In the genomic region with DNA sequence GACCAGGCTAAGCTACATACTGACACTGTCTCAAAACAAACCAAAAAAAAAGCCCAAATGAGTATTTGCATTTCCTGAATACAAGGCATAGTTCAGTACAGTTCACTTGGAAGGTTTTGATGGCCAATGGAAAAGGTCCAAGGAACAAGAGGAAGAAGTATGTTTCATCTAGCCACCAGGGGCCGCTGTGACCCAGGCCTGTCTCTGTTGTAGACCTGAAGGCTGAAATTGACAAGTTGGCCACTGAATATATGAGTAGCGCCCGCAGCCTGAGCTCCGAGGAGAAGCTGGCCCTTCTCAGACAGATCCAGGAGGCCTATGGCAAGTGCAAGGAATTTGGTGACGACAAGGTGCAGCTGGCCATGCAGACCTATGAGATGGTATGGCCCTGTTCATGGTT, we compare ENCODE assay signal across 9 mouse cellular contexts. TPM values are rescaled to one million over a fixed set of nuclear protein-coding genes. Genes with fewer than 3 reads are reported as not detected.
A peak's percentile ranks its signal among the peaks of the same experiment; 100 is the strongest.
DNase-seq lines count a peak whose midpoint lies in the region; ATAC-seq and TF ChIP-seq lines count a peak whose summit lies in the region.
"Had no signal": no experiment of that assay in that cellular context is flagged by ENCODE, and none has a peak within 500 bp of the region (broad histone marks: within the 10 kb centered on the region; RNA-seq: fewer than 3 reads in every experiment).

No protein-coding gene starts in this region.

- H3K27me3 ChIP-seq in embryonic facial prominence, embryonic 14.5 days (replicated peaks; ENCODE audit: control insufficient read depth, insufficient read depth, low read length), result no peaks in the 10 kb centered on the region
- H3K27me3 ChIP-seq in heart, embryonic 15.5 days, result no peaks in the 10 kb centered on the region
- H3K27me3 ChIP-seq in kidney, postnatal 0 days (ENCODE audit: insufficient read depth, low read length), result no peaks in the 10 kb centered on the region
- no peaks in the 10 kb centered on the region for H3K27me3 ChIP-seq in liver, adult 2 months (ENCODE audit: control insufficient read depth, insufficient read depth, low read length)
- no peaks in the 10 kb centered on the region for H3K27me3 ChIP-seq in stomach, embryonic 14.5 days (ENCODE audit: control insufficient read depth, insufficient read depth, low read length)

- H3K4me1 ChIP-seq in embryonic facial prominence, embryonic 14.5 days (ENCODE audit: control insufficient read depth, insufficient read depth, low read length), result no peaks in the 10 kb centered on the region
- 0 out of 2 replicates have a peak, but pooled peaks cover 3% of the 10 kb centered on the region for H3K4me1 ChIP-seq in heart, embryonic 15.5 days (replicated peaks)
- no peaks in the 10 kb centered on the region for H3K4me1 ChIP-seq in kidney, postnatal 0 days (replicated peaks; ENCODE audit: insufficient read depth, low read length)
- H3K4me1 ChIP-seq in liver, adult 2 months (ENCODE audit: control insufficient read depth, insufficient read depth, low read length), result peaks cover 3% of the 10 kb centered on the region
- H3K4me1 ChIP-seq in stomach, embryonic 14.5 days (ENCODE audit: control insufficient read depth, insufficient read depth, low read length), result no peaks in the 10 kb centered on the region

- peak; percentile 88 for DNase-seq in CD4-positive, CD25-positive, alpha-beta regulatory T cell, adult 2 months (ENCODE audit: low read depth, low spot score)
- peak; percentile 35 to 69 for DNase-seq in adrenal gland, postnatal 4 days (ENCODE audit: low spot score in 2 of 2)
- DNase-seq in embryonic facial prominence, embryonic 14.5 days (ENCODE audit: low spot score), result peak; percentile 87
- peak; percentile 95 for DNase-seq in kidney, postnatal 0 days (ENCODE audit: low spot score)
- DNase-seq in liver, adult 2 months (ENCODE audit: extremely low read depth, low read depth, low spot score), result peak; percentile 85
- DNase-seq in neural tube, embryonic 10.5 days (ENCODE audit: extremely low spot score, low spot score), result peak; percentile 74

- H3K4me2 ChIP-seq in embryonic facial prominence, embryonic 14.5 days (ENCODE audit: low read depth, low read length), result no peak overlapping the region
- no peak overlapping the region for H3K4me2 ChIP-seq in heart, embryonic 15.5 days
- no peak overlapping the region for H3K4me2 ChIP-seq in kidney, postnatal 0 days (ENCODE audit: low read length)
- no peak overlapping the region for H3K4me2 ChIP-seq in stomach, embryonic 14.5 days (replicated peaks; ENCODE audit: low read depth, low read length)

- peak; percentile 95 for TF ChIP-seq CTCF in kidney, postnatal 0 days (IDR thresholded peaks at IDR 0.05; ENCODE audit: low read depth)
- peak; percentile 81 for TF ChIP-seq CTCF in liver, adult 2 months (IDR thresholded peaks at IDR 0.05; ENCODE audit: low read depth, low read length)

- H3K79me2 ChIP-seq in liver, adult 2 months (ENCODE audit: control insufficient read depth, insufficient read depth, low read length), result no peaks in the 10 kb centered on the region

- no peaks in the 10 kb centered on the region for H3K9me3 ChIP-seq in embryonic facial prominence, embryonic 14.5 days (ENCODE audit: control insufficient read depth, low read length)
- H3K9me3 ChIP-seq in heart, embryonic 15.5 days (replicated peaks), result no peaks in the 10 kb centered on the region
- no peaks in the 10 kb centered on the region for H3K9me3 ChIP-seq in kidney, postnatal 0 days (replicated peaks; ENCODE audit: low read length)
- H3K9me3 ChIP-seq in stomach, embryonic 14.5 days (ENCODE audit: control insufficient read depth, low read depth, low read length), result no peaks in the 10 kb centered on the region

- H3K4me3 ChIP-seq in embryonic facial prominence, embryonic 14.5 days (ENCODE audit: low read depth, low read length), result no peak overlapping the region
- H3K4me3 ChIP-seq in heart, embryonic 15.5 days, result no peak overlapping the region
- H3K4me3 ChIP-seq in kidney, postnatal 0 days (replicated peaks; ENCODE audit: low read depth, low read length), result no peak overlapping the region
- no peak overlapping the region for H3K4me3 ChIP-seq in liver, adult 2 months (ENCODE audit: insufficient read depth, low read depth, low read length)
- H3K4me3 ChIP-seq in stomach, embryonic 14.5 days (ENCODE audit: low read depth, low read length), result no peak overlapping the region
- H3K4me3 ChIP-seq: erythroblast, embryonic 14.5 days had no signal

- peaks cover 71% of the 10 kb centered on the region for H3K36me3 ChIP-seq in embryonic facial prominence, embryonic 14.5 days (ENCODE audit: control insufficient read depth, insufficient read depth, low read length)
- H3K36me3 ChIP-seq in heart, embryonic 15.5 days, result peaks cover 65% of the 10 kb centered on the region
- peaks cover 37% of the 10 kb centered on the region for H3K36me3 ChIP-seq in kidney, postnatal 0 days (ENCODE audit: insufficient read depth, low read length)
- peaks cover 42% of the 10 kb centered on the region for H3K36me3 ChIP-seq in liver, adult 2 months (ENCODE audit: control insufficient read depth, insufficient read depth, low read length)
- peaks cover 62% of the 10 kb centered on the region for H3K36me3 ChIP-seq in stomach, embryonic 14.5 days (ENCODE audit: control insufficient read depth, insufficient read depth, low read length)

- TF ChIP-seq POLR2A in liver, adult 2 months (IDR thresholded peaks at IDR 0.05; ENCODE audit: extremely low read depth, insufficient read depth, low read length), result no peak

- no peak overlapping the region for H3K27ac ChIP-seq in embryonic facial prominence, embryonic 14.5 days (replicated peaks; ENCODE audit: low read depth, low read length)
- no peak overlapping the region for H3K27ac ChIP-seq in heart, embryonic 15.5 days
- no peak overlapping the region for H3K27ac ChIP-seq in kidney, postnatal 0 days
- no peak overlapping the region for H3K27ac ChIP-seq in liver, adult 2 months (replicated peaks; ENCODE audit: insufficient read depth, low read depth, low read length)
- H3K27ac ChIP-seq in stomach, embryonic 14.5 days (ENCODE audit: low read length), result no peak overlapping the region

- ATAC-seq in embryonic facial prominence, embryonic 14.5 days (ENCODE audit: low read depth), result peak; percentile 45; the same call in 1 of the 2 replicates
- 0 out of 2 replicates have a peak, but pooled peaks have one; percentile 33 for ATAC-seq in heart, embryonic 15.5 days (replicated peaks; ENCODE audit: insufficient number of reproducible peaks, insufficient read depth, low FRiP score, low read depth)
- peak; percentile 65 for ATAC-seq in kidney, postnatal 0 days (replicated peaks; ENCODE audit: low FRiP score, low read depth)
- ATAC-seq in stomach, embryonic 14.5 days (ENCODE audit: insufficient number of reproducible peaks, insufficient read depth, low FRiP score, low read depth), result 0 out of 2 replicates have a peak, but pooled peaks have one; percentile 37

- WGBS in embryonic facial prominence, embryonic 14.5 days, result 25% methylated on average over 5 of the region's 5 CpGs
- WGBS in heart, embryonic 15.5 days, result 33% methylated on average over 5 of the region's 5 CpGs
- 25% methylated on average over 5 of the region's 5 CpGs for WGBS in kidney, postnatal 0 days
- 50% methylated on average over 5 of the region's 5 CpGs for WGBS in liver, adult 2 months
- WGBS in stomach, embryonic 14.5 days, result 32% methylated on average over 5 of the region's 5 CpGs

- H3K9ac ChIP-seq in embryonic facial prominence, embryonic 14.5 days (ENCODE audit: low read depth, low read length), result no peak overlapping the region
- H3K9ac ChIP-seq in heart, embryonic 15.5 days, result no peak overlapping the region
- H3K9ac ChIP-seq in kidney, postnatal 0 days (ENCODE audit: low read depth, low read length), result no peak overlapping the region
- H3K9ac ChIP-seq in liver, adult 2 months (ENCODE audit: low read depth, low read length), result no peak overlapping the region
- no peak overlapping the region for H3K9ac ChIP-seq in stomach, embryonic 14.5 days (replicated peaks; ENCODE audit: low read depth, low read length)

RNA-seq across cellular contexts. Expression of gene Acrbp, which starts 2.8 kb away (rescaled TPM):
- total RNA-seq in adrenal gland, postnatal 4 days (2021), result 1 to 10 TPM; 7.3 to 8.0 TPM
- 8.3 and 9.9 TPM in 2 replicates for polyA plus RNA-seq in embryonic facial prominence, embryonic 14.5 days (2014; fragmentation: Nextera tagmentation; extraction: Ambion mirVana)
- polyA plus RNA-seq in heart, embryonic 15.5 days (2015; fragmentation: Nextera tagmentation; extraction: Ambion mirVana), result 5.2 and 7.1 TPM in 2 replicates
- 4.2 and 4.5 TPM in 2 replicates for polyA plus RNA-seq in kidney, postnatal 0 days (2015; fragmentation: Nextera tagmentation; extraction: Ambion mirVana)
- total RNA-seq in liver, adult 2 months (2014; rRNA removed), result 3.2 and 4.1 TPM in 2 replicates
- 6.6 and 7.8 TPM in 2 replicates for polyA plus RNA-seq in liver, adult 2 months (2012; rRNA removed)
- polyA plus RNA-seq in stomach, embryonic 14.5 days (2014; fragmentation: Nextera tagmentation; extraction: Ambion mirVana), result 15.8 and 18.6 TPM in 2 replicates

RNA-seq across cellular contexts. Expression of gene Ing4, which starts 7.1 kb away (rescaled TPM):
- 100 to 1,000 TPM; 118 TPM for total RNA-seq in adrenal gland, postnatal 4 days (2021)
- 99.0 and 112 TPM in 2 replicates for polyA plus RNA-seq in embryonic facial prominence, embryonic 14.5 days (2014; fragmentation: Nextera tagmentation; extraction: Ambion mirVana)
- 79.2 and 83.1 TPM in 2 replicates for polyA plus RNA-seq in heart, embryonic 15.5 days (2015; fragmentation: Nextera tagmentation; extraction: Ambion mirVana)
- 118 and 119 TPM in 2 replicates for polyA plus RNA-seq in kidney, postnatal 0 days (2015; fragmentation: Nextera tagmentation; extraction: Ambion mirVana)
- total RNA-seq in liver, adult 2 months (2014; rRNA removed), result 15.8 and 16.3 TPM in 2 replicates
- 23.2 and 27.0 TPM in 2 replicates for polyA plus RNA-seq in liver, adult 2 months (2012; rRNA removed)
- polyA plus RNA-seq in stomach, embryonic 14.5 days (2014; fragmentation: Nextera tagmentation; extraction: Ambion mirVana), result 118 and 119 TPM in 2 replicates

RNA-seq across cellular contexts. Expression of gene Lpar5, which starts 21.0 kb away (rescaled TPM):
- 1 to 10 TPM in 1 of 2 experiments, under 1 TPM in 1; 0.84 to 1.0 TPM for total RNA-seq in adrenal gland, postnatal 4 days (2021)
- polyA plus RNA-seq in embryonic facial prominence, embryonic 14.5 days (2014; fragmentation: Nextera tagmentation; extraction: Ambion mirVana), result 1.1 and 1.4 TPM in 2 replicates
- polyA plus RNA-seq in heart, embryonic 15.5 days (2015; fragmentation: Nextera tagmentation; extraction: Ambion mirVana), result 0.35 and 0.90 TPM in 2 replicates
- 0.29 and 0.30 TPM in 2 replicates for polyA plus RNA-seq in kidney, postnatal 0 days (2015; fragmentation: Nextera tagmentation; extraction: Ambion mirVana)
- total RNA-seq in liver, adult 2 months (2014; rRNA removed), result 0.27 TPM in 1 of 2 replicates, not detected in the other
- 0.42 and 1.2 TPM in 2 replicates for polyA plus RNA-seq in liver, adult 2 months (2012; rRNA removed)
- polyA plus RNA-seq in stomach, embryonic 14.5 days (2014; fragmentation: Nextera tagmentation; extraction: Ambion mirVana), result 1.2 and 2.1 TPM in 2 replicates

RNA-seq across cellular contexts. Expression of gene Zfp384, which starts 37.7 kb away (rescaled TPM):
- 10 to 100 TPM; 60.6 to 67.6 TPM for total RNA-seq in adrenal gland, postnatal 4 days (2021)
- 10.4 and 11.9 TPM in 2 replicates for polyA plus RNA-seq in embryonic facial prominence, embryonic 14.5 days (2014; fragmentation: Nextera tagmentation; extraction: Ambion mirVana)
- 9.0 and 12.4 TPM in 2 replicates for polyA plus RNA-seq in heart, embryonic 15.5 days (2015; fragmentation: Nextera tagmentation; extraction: Ambion mirVana)
- polyA plus RNA-seq in kidney, postnatal 0 days (2015; fragmentation: Nextera tagmentation; extraction: Ambion mirVana), result 11.3 and 11.4 TPM in 2 replicates
- total RNA-seq in liver, adult 2 months (2014; rRNA removed), result 7.6 and 8.9 TPM in 2 replicates
- 23.1 and 34.7 TPM in 2 replicates for polyA plus RNA-seq in liver, adult 2 months (2012; rRNA removed)
- 15.1 and 15.7 TPM in 2 replicates for polyA plus RNA-seq in stomach, embryonic 14.5 days (2014; fragmentation: Nextera tagmentation; extraction: Ambion mirVana)

RNA-seq across cellular contexts. Expression of gene Chd4, which starts 49.1 kb away (rescaled TPM):
- 100 to 1,000 TPM; 227 to 264 TPM for total RNA-seq in adrenal gland, postnatal 4 days (2021)
- polyA plus RNA-seq in embryonic facial prominence, embryonic 14.5 days (2014; fragmentation: Nextera tagmentation; extraction: Ambion mirVana), result 70.1 and 73.5 TPM in 2 replicates
- 61.1 and 63.4 TPM in 2 replicates for polyA plus RNA-seq in heart, embryonic 15.5 days (2015; fragmentation: Nextera tagmentation; extraction: Ambion mirVana)
- 60.7 and 64.2 TPM in 2 replicates for polyA plus RNA-seq in kidney, postnatal 0 days (2015; fragmentation: Nextera tagmentation; extraction: Ambion mirVana)
- total RNA-seq in liver, adult 2 months (2014; rRNA removed), result 30.0 and 30.5 TPM in 2 replicates
- 14.0 and 14.4 TPM in 2 replicates for polyA plus RNA-seq in liver, adult 2 months (2012; rRNA removed)
- polyA plus RNA-seq in stomach, embryonic 14.5 days (2014; fragmentation: Nextera tagmentation; extraction: Ambion mirVana), result 70.9 and 78.7 TPM in 2 replicates
